9 mouse cellular contexts compared by ENCODE assay signal in the genomic region with DNA sequence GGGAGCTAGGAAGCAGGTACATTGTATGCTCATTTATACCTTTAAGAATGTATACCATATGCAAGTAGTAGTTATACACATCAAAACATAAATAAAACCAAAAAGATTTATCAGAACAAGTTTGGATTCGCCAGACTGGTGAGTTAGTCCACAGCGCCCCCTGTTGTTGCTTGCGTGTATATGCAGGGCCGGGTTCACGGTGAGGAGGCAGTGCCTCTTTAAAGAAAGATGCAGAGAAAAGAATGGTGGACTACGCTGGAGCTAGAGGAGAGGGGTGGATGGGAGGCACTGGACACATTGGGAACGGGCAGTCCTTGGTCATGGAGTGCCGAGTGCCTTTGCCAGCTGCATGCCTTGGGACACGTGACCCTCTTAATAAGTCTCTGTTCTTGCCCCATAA. TPM values are rescaled to one million over a fixed set of nuclear protein-coding genes. Genes with fewer than 3 reads are reported as not detected.
DNase-seq lines count a peak whose midpoint lies in the region; ATAC-seq and TF ChIP-seq lines count a peak whose summit lies in the region.
"Had no signal": no experiment of that assay in that cellular context is flagged by ENCODE, and none has a peak within 500 bp of the region (broad histone marks: within the 10 kb centered on the region; RNA-seq: fewer than 3 reads in every experiment).

No protein-coding gene starts in this region.

- H3K4me2 ChIP-seq in forebrain, embryonic 12.5 days = no peak overlapping the region
- H3K4me2 ChIP-seq in heart, embryonic 13.5 days = 0 out of 2 replicates have a peak overlapping the region, but pooled peaks have one; percentile 19
- no peak overlapping the region for H3K4me2 ChIP-seq in stomach, postnatal 0 days (replicated peaks; ENCODE audit: low read depth)
- H3K4me2 ChIP-seq: midbrain, embryonic 12.5 days had no signal

- no peak overlapping the region for H3K9ac ChIP-seq in forebrain, embryonic 12.5 days
- H3K9ac ChIP-seq in heart, embryonic 13.5 days = no peak overlapping the region
- H3K9ac ChIP-seq in stomach, postnatal 0 days (ENCODE audit: low read length) = no peak overlapping the region
- H3K9ac ChIP-seq: midbrain, embryonic 12.5 days had no signal

- no peaks in the 10 kb centered on the region for H3K9me3 ChIP-seq in forebrain, embryonic 10.5 days
- no peaks in the 10 kb centered on the region for H3K9me3 ChIP-seq in forebrain, embryonic 12.5 days
- H3K9me3 ChIP-seq in heart, embryonic 13.5 days = no peaks in the 10 kb centered on the region
- no peaks in the 10 kb centered on the region for H3K9me3 ChIP-seq in stomach, postnatal 0 days (ENCODE audit: control insufficient read depth, low read length)
- H3K9me3 ChIP-seq: midbrain, embryonic 12.5 days had no signal

- H3K4me3 ChIP-seq in forebrain, embryonic 10.5 days = peak overlapping the region; percentile 2; the same call in 1 of the 2 replicates
- no peak overlapping the region for H3K4me3 ChIP-seq in forebrain, embryonic 12.5 days (replicated peaks)
- no peak overlapping the region for H3K4me3 ChIP-seq in heart, embryonic 13.5 days
- H3K4me3 ChIP-seq in stomach, postnatal 0 days (ENCODE audit: low read depth, low read length) = no peak overlapping the region
- H3K4me3 ChIP-seq: midbrain, embryonic 12.5 days had no signal

- H3K27ac ChIP-seq in forebrain, embryonic 10.5 days = peak overlapping the region; percentile 56; the same call in 1 of the 2 replicates
- no peak overlapping the region for H3K27ac ChIP-seq in forebrain, embryonic 12.5 days
- H3K27ac ChIP-seq in heart, embryonic 13.5 days (replicated peaks) = no peak overlapping the region
- no peak overlapping the region for H3K27ac ChIP-seq in stomach, postnatal 0 days (replicated peaks)
- H3K27ac ChIP-seq: midbrain, embryonic 12.5 days had no signal

- 4% methylated on average over 9 of the region's 9 CpGs for WGBS in forebrain, embryonic 10.5 days
- WGBS in forebrain, embryonic 12.5 days = 2% methylated on average over 9 of the region's 9 CpGs
- 2% methylated on average over 9 of the region's 9 CpGs for WGBS in heart, embryonic 13.5 days
- 5% methylated on average over 9 of the region's 9 CpGs for WGBS in stomach, postnatal 0 days

- TF ChIP-seq EP300 in stomach, postnatal 0 days (optimal IDR thresholded peaks at IDR 0.05) = no peak

- peak; percentile 98 for TF ChIP-seq CTCF in stomach, postnatal 0 days (IDR thresholded peaks at IDR 0.05; ENCODE audit: low read depth)

- H3K4me1 ChIP-seq in forebrain, embryonic 10.5 days = peaks cover 18% of the 10 kb centered on the region
- H3K4me1 ChIP-seq in forebrain, embryonic 12.5 days = no peaks in the 10 kb centered on the region
- H3K4me1 ChIP-seq in heart, embryonic 13.5 days = peaks cover 13% of the 10 kb centered on the region
- H3K4me1 ChIP-seq in stomach, postnatal 0 days (replicated peaks; ENCODE audit: control insufficient read depth, insufficient read depth) = no peaks in the 10 kb centered on the region
- H3K4me1 ChIP-seq: midbrain, embryonic 12.5 days had no signal

- no peaks in the 10 kb centered on the region for H3K36me3 ChIP-seq in forebrain, embryonic 10.5 days (replicated peaks)
- H3K36me3 ChIP-seq in forebrain, embryonic 12.5 days (replicated peaks) = no peaks in the 10 kb centered on the region
- H3K36me3 ChIP-seq in heart, embryonic 13.5 days = no peaks in the 10 kb centered on the region
- H3K36me3 ChIP-seq in stomach, postnatal 0 days (ENCODE audit: control insufficient read depth, insufficient read depth, low read length) = no peaks in the 10 kb centered on the region
- H3K36me3 ChIP-seq: midbrain, embryonic 12.5 days had no signal

- DNase-seq in forebrain, embryonic 10.5 days (ENCODE audit: extremely low spot score, low spot score) = peak; percentile 84
- DNase-seq in adrenal gland, adult (ENCODE audit: inconsistent age in 2 of 2, low spot score in 1 of 2) = peak; percentile 62 to 89
- DNase-seq in embryo, embryonic 10.5 days (ENCODE audit: low spot score) = peak; percentile 92
- peak; percentile 22 for DNase-seq in layer of hippocampus, adult 9-11 months
- peak; percentile 66 to 83 for DNase-seq in lung, postnatal 4 days
- DNase-seq in stomach, postnatal 0 days (ENCODE audit: low spot score) = peak; percentile 79

- ATAC-seq in forebrain, embryonic 12.5 days (ENCODE audit: low FRiP score) = no peak
- ATAC-seq in heart, embryonic 13.5 days (ENCODE audit: extremely low read depth, insufficient number of reproducible peaks, low FRiP score, low TSS enrichment) = no peak
- no peak; the same call in 1 of the 2 replicates for ATAC-seq in stomach, postnatal 0 days (ENCODE audit: low FRiP score, low TSS enrichment)

- no peaks in the 10 kb centered on the region for H3K27me3 ChIP-seq in forebrain, embryonic 10.5 days (ENCODE audit: poor library complexity, severe bottlenecking)
- H3K27me3 ChIP-seq in forebrain, embryonic 12.5 days = peaks cover 2% of the 10 kb centered on the region; the same call in 1 of the 2 replicates
- no peaks in the 10 kb centered on the region for H3K27me3 ChIP-seq in heart, embryonic 13.5 days (replicated peaks)
- no peaks in the 10 kb centered on the region for H3K27me3 ChIP-seq in stomach, postnatal 0 days (ENCODE audit: control insufficient read depth, insufficient read depth, low read length)

RNA-seq across cellular contexts. Expression of gene Meioc, which starts 12.1 kb away (rescaled TPM):
- polyA plus RNA-seq in forebrain, embryonic 10.5 days (2016; fragmentation: Nextera tagmentation; extraction: Ambion mirVana) = 0.10 and 0.15 TPM in 2 replicates
- polyA plus RNA-seq in forebrain, embryonic 12.5 days (2016; fragmentation: Nextera tagmentation; extraction: Ambion mirVana) = 0.19 and 0.21 TPM in 2 replicates
- 1.2 and 1.5 TPM in 2 replicates for polyA plus RNA-seq in heart, embryonic 13.5 days (2015; fragmentation: Nextera tagmentation; extraction: Ambion mirVana)
- 0.23 and 0.39 TPM in 2 replicates for polyA plus RNA-seq in stomach, postnatal 0 days (2015; fragmentation: Nextera tagmentation; extraction: Ambion mirVana)

RNA-seq across cellular contexts. Expression of gene Ccdc43, which starts 46.2 kb away (rescaled TPM):
- 61.7 and 65.8 TPM in 2 replicates for polyA plus RNA-seq in forebrain, embryonic 10.5 days (2016; fragmentation: Nextera tagmentation; extraction: Ambion mirVana)
- 55.1 and 57.7 TPM in 2 replicates for polyA plus RNA-seq in forebrain, embryonic 12.5 days (2016; fragmentation: Nextera tagmentation; extraction: Ambion mirVana)
- 31.9 and 36.1 TPM in 2 replicates for polyA plus RNA-seq in heart, embryonic 13.5 days (2015; fragmentation: Nextera tagmentation; extraction: Ambion mirVana)
- 19.0 and 20.8 TPM in 2 replicates for polyA plus RNA-seq in stomach, postnatal 0 days (2015; fragmentation: Nextera tagmentation; extraction: Ambion mirVana)

RNA-seq across cellular contexts. Expression of gene Fzd2, which starts 47.2 kb away (rescaled TPM):
- 39.2 and 42.2 TPM in 2 replicates for polyA plus RNA-seq in forebrain, embryonic 10.5 days (2016; fragmentation: Nextera tagmentation; extraction: Ambion mirVana)
- polyA plus RNA-seq in forebrain, embryonic 12.5 days (2016; fragmentation: Nextera tagmentation; extraction: Ambion mirVana) = 42.2 and 42.3 TPM in 2 replicates
- polyA plus RNA-seq in heart, embryonic 13.5 days (2015; fragmentation: Nextera tagmentation; extraction: Ambion mirVana) = 19.1 and 22.0 TPM in 2 replicates
- polyA plus RNA-seq in stomach, postnatal 0 days (2015; fragmentation: Nextera tagmentation; extraction: Ambion mirVana) = 10.2 and 11.8 TPM in 2 replicates

Comparison
In these comparisons a context has a peak if more than half of its experiments do, and no peak if none do; other contexts are left out.
1. DNase-seq: peak in every context shown above with its lines; median percentile 92 in embryo, embryonic 10.5 days; 84 in forebrain, embryonic 10.5 days; 79 in stomach, postnatal 0 days; 76 in adrenal gland, adult; 74 in lung, postnatal 4 days; 22 in layer of hippocampus, adult 9-11 months.